Mouse (Mus musculus): ENCODE measurements around the gene Slc7a5.

DNA sequence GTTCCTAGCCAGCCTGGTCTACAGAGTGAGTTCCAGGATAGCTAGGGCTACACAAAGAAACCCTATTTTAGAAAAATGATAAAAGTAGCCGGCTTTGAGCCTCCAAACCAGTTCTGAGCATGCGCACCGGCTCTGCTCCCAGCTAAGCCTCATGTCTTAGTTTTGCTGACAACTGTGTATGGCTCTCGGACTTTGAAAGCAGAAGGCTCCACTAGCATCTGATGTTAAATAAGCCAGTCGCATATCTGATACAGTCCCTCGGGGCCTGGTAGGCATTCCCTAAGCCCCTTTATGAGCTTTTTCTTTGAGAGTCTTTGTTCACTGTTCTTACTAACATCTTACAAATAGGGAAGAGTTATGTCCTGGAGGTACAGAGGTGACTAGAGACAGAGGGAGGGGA is 59.5 kb downstream of the Slc7a5 start:
- TF ChIP-seq USF1 (IDR thresholded peaks at IDR 0.05; ENCODE audit: low read depth) (no peak), MYOG (IDR thresholded peaks at IDR 0.05; ENCODE audit: control insufficient read depth, extremely low read depth, insufficient read length) (no peak), CTCF (IDR thresholded peaks at IDR 0.05; ENCODE audit: control insufficient read depth, insufficient read depth, insufficient read length) (no peak)

All from C2C12 (cell line).